In the genomic region with DNA sequence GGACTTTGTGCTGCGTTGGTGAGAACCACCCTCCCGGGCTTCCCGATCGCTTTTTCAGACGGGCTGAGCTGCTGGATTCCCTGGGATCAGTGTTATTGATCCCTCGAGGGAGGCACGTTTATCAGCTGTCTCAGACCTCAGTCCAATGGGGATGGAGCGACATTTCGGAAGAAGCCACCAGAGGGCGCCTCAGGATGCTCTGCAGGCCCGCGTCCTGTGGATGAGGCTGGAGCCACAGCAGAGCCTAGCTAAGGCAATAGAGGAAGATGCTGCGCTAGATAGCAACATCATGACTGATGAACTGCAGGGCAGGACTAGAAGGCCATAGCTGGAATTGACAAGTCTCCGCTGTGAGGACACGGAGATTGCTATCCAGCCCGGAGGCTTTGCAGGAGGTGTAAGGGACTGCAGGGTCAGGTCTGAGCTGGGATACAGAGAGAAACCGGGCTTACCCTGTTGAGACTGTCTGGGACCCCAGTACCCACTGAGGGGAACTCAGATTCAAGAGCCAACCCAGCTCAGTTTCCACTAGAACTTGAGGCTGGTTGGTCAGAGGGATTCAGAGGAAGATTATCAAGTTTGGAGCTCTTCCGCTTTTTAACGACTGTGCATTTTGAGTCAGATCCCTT, we compare ENCODE assay signal across 9 mouse cellular contexts. TPM values are rescaled to one million over a fixed set of nuclear protein-coding genes. Genes with fewer than 3 reads are reported as not detected.
DNase-seq lines count a peak whose midpoint lies in the region; ATAC-seq lines count a peak whose summit lies in the region.
"Had no signal": no experiment of that assay in that cellular context is flagged by ENCODE, and none has a peak within 500 bp of the region (broad histone marks: within the 10 kb centered on the region; RNA-seq: fewer than 3 reads in every experiment).

No protein-coding gene starts in this region.

- peak; percentile 92 for ATAC-seq in hindbrain, embryonic 16.5 days

- H3K27ac ChIP-seq in hindbrain, embryonic 16.5 days (ENCODE audit: low read depth, low read length): no peak overlapping the region
- H3K27ac ChIP-seq: liver, embryonic 15.5 days had no signal

- H3K4me2 ChIP-seq in hindbrain, embryonic 16.5 days (ENCODE audit: low read length): peak overlapping the region; percentile 25; the same call in 1 of the 2 replicates
- H3K4me2 ChIP-seq: liver, embryonic 15.5 days had no signal

- WGBS in hindbrain, embryonic 16.5 days: 14% methylated on average over 19 of the region's 19 CpGs

- no peaks in the 10 kb centered on the region for H3K36me3 ChIP-seq in hindbrain, embryonic 16.5 days (ENCODE audit: control insufficient read depth, insufficient read depth, low read length)
- H3K36me3 ChIP-seq: liver, embryonic 15.5 days had no signal

- no peak overlapping the region for H3K4me3 ChIP-seq in hindbrain, embryonic 16.5 days (ENCODE audit: low read length)
- H3K4me3 ChIP-seq: liver, embryonic 15.5 days had no signal

- H3K9ac ChIP-seq in hindbrain, embryonic 16.5 days (ENCODE audit: low read depth, low read length): peak overlapping the region; percentile 31; the same call in 1 of the 2 replicates
- H3K9ac ChIP-seq: liver, embryonic 15.5 days had no signal

- H3K27me3 ChIP-seq in hindbrain, embryonic 16.5 days (replicated peaks; ENCODE audit: control insufficient read depth, insufficient read depth, low read length): 0 out of 2 replicates have a peak, but pooled peaks cover 2% of the 10 kb centered on the region

- peak; percentile 90 for DNase-seq in NIH3T3 (ENCODE audit: low read depth)
- peak; percentile 94 for DNase-seq in cerebellum, adult 8-10 months
- DNase-seq in frontal cortex, adult 2 months (ENCODE audit: extremely low spot score in 1 of 2, low spot score in 1 of 2): peak; percentile 63 to 97
- peak; percentile 88 to 92 for DNase-seq in layer of hippocampus, postnatal 36 days
- DNase-seq in lung, postnatal 4 days: peak; percentile 63 to 83
- DNase-seq in right cerebral cortex, postnatal 10 days (ENCODE audit: low spot score in 2 of 2): peak; percentile 89 to 93
- DNase-seq in urinary bladder, postnatal 25 days (ENCODE audit: low spot score): peak; percentile 80

- H3K4me1 ChIP-seq in hindbrain, embryonic 16.5 days (ENCODE audit: control insufficient read depth, insufficient read depth, low read depth, low read length): peaks cover 5% of the 10 kb centered on the region
- H3K4me1 ChIP-seq: liver, embryonic 15.5 days had no signal

- H3K9me3 ChIP-seq in hindbrain, embryonic 16.5 days (ENCODE audit: control insufficient read depth, low read length): no peaks in the 10 kb centered on the region
- H3K9me3 ChIP-seq: liver, embryonic 15.5 days had no signal

RNA-seq across cellular contexts. Expression of a gene that starts 34.6 kb away (rescaled TPM):
- 0.26 and 0.29 TPM in 2 replicates for polyA plus RNA-seq in frontal cortex, adult 2 months (2012; rRNA removed)
- 0.25 and 0.35 TPM in 2 replicates for polyA plus RNA-seq in hindbrain, embryonic 16.5 days (2015; fragmentation: Nextera tagmentation; extraction: Ambion mirVana)
- not detected for total RNA-seq in layer of hippocampus, postnatal 36 days (2021)
- polyA plus RNA-seq: liver, embryonic 15.5 days had no signal

RNA-seq across cellular contexts. Expression of a gene that starts 56.3 kb away (rescaled TPM):
- polyA plus RNA-seq in frontal cortex, adult 2 months (2012; rRNA removed): 31.8 and 34.3 TPM in 2 replicates
- 10.7 and 11.3 TPM in 2 replicates for polyA plus RNA-seq in hindbrain, embryonic 16.5 days (2015; fragmentation: Nextera tagmentation; extraction: Ambion mirVana)
- 10 to 100 TPM; 61.6 to 68.7 TPM for total RNA-seq in layer of hippocampus, postnatal 36 days (2021)
